Mouse (Mus musculus) olfactory bulb, adult 2 months (tissue): ENCODE results near the gene Ciz1.

Experiments
- CTCF ChIP-seq: fragments of 200-500 bp; IDR thresholded peaks from 2 replicates; pipeline ENCODE4 v1.5.1; 2012; ENCODE audit warnings: low read depth, mild to moderate bottlenecking, low read length, moderate library complexity; ENCODE audit not compliant: insufficient read depth
- POLR2A ChIP-seq: fragments of 200-500 bp; IDR thresholded peaks from 2 replicates; pipeline ENCODE4 v1.6.1; 2012; ENCODE audit warnings: mild to moderate bottlenecking, low read depth, low read length, moderate library complexity; ENCODE audit not compliant: insufficient read depth

- TF ChIP-seq CTCF = no peak
- no peak for TF ChIP-seq POLR2A
Measured at GRCm38 (mm10) chr2:32328911-32329460, 23.1 kb upstream of the Ciz1 start.
